Mouse (Mus musculus) ES-Bruce4 (cell line): ENCODE data around the gene Myb. TPM values are rescaled to one million over a fixed set of nuclear protein-coding genes. Genes with fewer than 3 reads are reported as not detected.

ENCODE experiments used
- H3K27ac ChIP-seq: 2 replicates; pipeline ENCODE4 v1.5.1; 2012; ENCODE audit warnings: low read length, inconsistent platforms; ENCODE audit not compliant: insufficient read depth
- H3K27me3 ChIP-seq: 2 replicates; pipeline ENCODE4 v1.6.1; 2012; ENCODE audit warnings: mild to moderate bottlenecking, low read length, inconsistent platforms; ENCODE audit not compliant: control insufficient read depth, poor library complexity, insufficient read depth, severe bottlenecking
- H3K36me3 ChIP-seq: 2 replicates; pipeline ENCODE4 v1.6.1; 2012; ENCODE audit warnings: inconsistent platforms, mild to moderate bottlenecking, low read length, moderate library complexity; ENCODE audit not compliant: control insufficient read depth, poor library complexity, insufficient read depth, severe bottlenecking
- H3K4me1 ChIP-seq: one replicate; pipeline ENCODE4 v1.8.1; 2011; ENCODE audit warnings: low read length; ENCODE audit not compliant: control insufficient read depth, insufficient read depth
- H3K4me3 ChIP-seq: 2 replicates; pipeline ENCODE4 v1.5.1; 2011; ENCODE audit warnings: low read depth, mild to moderate bottlenecking, low read length
- H3K9ac ChIP-seq: 2 replicates; pipeline ENCODE4 v1.6.1; 2012; ENCODE audit warnings: low read depth, mild to moderate bottlenecking, inconsistent platforms; ENCODE audit not compliant: poor library complexity, severe bottlenecking
- H3K9me3 ChIP-seq: replicated peaks from 2 replicates; pipeline ENCODE4 v1.6.1; 2012; ENCODE audit warnings: mild to moderate bottlenecking, low read length, inconsistent platforms; ENCODE audit not compliant: control insufficient read depth, poor library complexity, insufficient read depth, severe bottlenecking
- CTCF ChIP-seq: IDR thresholded peaks from one replicate; pipeline ENCODE4 v1.8.1; 2011; ENCODE audit warnings: low read depth, low read length
- EP300 ChIP-seq: IDR thresholded peaks from 2 replicates; pipeline ENCODE4 v1.6.1; 2011; ENCODE audit warnings: low read depth, low read length; ENCODE audit not compliant: insufficient read depth
- POLR2A ChIP-seq: IDR thresholded peaks from one replicate; pipeline ENCODE4 v1.8.1; 2011; ENCODE audit warnings: low read length; ENCODE audit not compliant: insufficient read depth
- polyA plus RNA-seq: library from polyadenylated mRNA; stranded (reverse); fragments of >200 nt; gene quantifications from 2 replicates; pipeline ENCODE4 v1.2.4, GENCODE M21; 2011; ENCODE audit warnings: low read depth; ENCODE audit not compliant: missing spikeins, insufficient read depth, insufficient read length

Gene Myb
- polyA plus RNA-seq, 1 experiment: 11.3 TPM

DNA sequence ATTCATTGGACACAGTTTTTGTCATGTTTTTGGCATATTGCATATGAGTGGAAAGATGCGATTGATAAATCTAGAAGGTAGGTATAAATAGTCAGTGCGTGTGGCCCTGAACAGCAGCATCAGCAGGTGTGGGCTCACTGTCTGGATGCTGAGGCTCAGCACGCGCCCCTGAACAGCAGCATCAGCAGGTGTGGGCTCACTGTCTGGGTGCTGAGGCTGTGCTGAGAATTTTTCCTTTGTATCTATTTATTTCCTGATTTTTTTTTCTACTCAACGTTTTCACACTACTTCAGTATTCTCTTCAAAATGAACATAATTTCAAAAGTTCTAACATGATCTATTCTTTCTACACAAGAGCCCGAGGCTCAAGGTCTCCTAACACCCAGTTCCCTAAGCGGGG, 84.1 kb downstream of the Myb start:
- Histone ChIP-seq H3K4me1 (peaks cover 2% of the 10 kb centered on the region), H3K9ac (no peak overlapping the region), H3K4me3 (0 out of 2 replicates have a peak overlapping the region, but pooled peaks have one; percentile 15), H3K36me3 (no peaks in the 10 kb centered on the region), H3K27ac (no peak overlapping the region), H3K9me3 (no peaks in the 10 kb centered on the region), H3K27me3 (no peaks in the 10 kb centered on the region)
- TF ChIP-seq CTCF (no peak), EP300 (no peak)

DNA sequence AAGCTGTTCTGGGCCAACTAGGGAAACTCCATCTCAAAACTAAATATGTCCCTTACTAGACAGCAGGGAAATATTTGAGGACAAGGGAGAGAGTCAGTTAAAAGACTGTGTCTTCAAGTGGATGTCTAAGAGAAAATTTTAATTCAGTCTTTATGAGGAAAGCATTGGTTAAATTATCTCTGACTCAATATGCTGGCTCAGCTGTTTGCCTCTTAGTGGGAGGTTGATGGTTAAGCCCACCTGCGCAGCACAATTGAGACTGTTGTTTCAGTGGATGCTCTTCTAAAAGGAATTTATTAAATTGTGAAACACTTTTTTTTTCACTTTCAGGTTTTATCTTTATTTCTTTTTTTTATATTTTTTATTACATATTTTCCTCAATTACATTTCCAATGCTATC, 84.6 kb downstream of the Myb start:
- Histone ChIP-seq H3K9ac (no peak overlapping the region), H3K27ac (no peak overlapping the region), H3K9me3 (no peaks in the 10 kb centered on the region), H3K27me3 (no peaks in the 10 kb centered on the region), H3K36me3 (no peaks in the 10 kb centered on the region), H3K4me1 (peaks cover 2% of the 10 kb centered on the region), H3K4me3 (no peak overlapping the region)
- TF ChIP-seq POLR2A: no peak
- no peak for TF ChIP-seq EP300
- no peak for TF ChIP-seq CTCF

Other genes starting within 250 kb of the Myb start
- 11.2 and 12.7 TPM in 2 replicates for gene Ahi1, start 208.4 kb downstream of the Myb start, polyA plus RNA-seq
- gene Hbs1l, start 135.0 kb upstream of the Myb start, polyA plus RNA-seq: 82.1 and 87.3 TPM in 2 replicates
- gene Aldh8a1, start 216.3 kb upstream of the Myb start, polyA plus RNA-seq: not detected in 2 replicates